Mouse (Mus musculus) thymus, adult 2 months (tissue): ENCODE results near the gene Crkl. TPM values are rescaled to one million over a fixed set of nuclear protein-coding genes. Genes with fewer than 3 reads are reported as not detected.

Experiments
- DNase-seq: peaks from one replicate; pipeline ENCODE4 v3.0.0; 2021
- H3K27ac ChIP-seq: fragments of 200-500 bp; 2 replicates; pipeline ENCODE4 v1.5.1; 2012; ENCODE audit warnings: low read length, control low read depth; ENCODE audit not compliant: control insufficient read depth, insufficient read depth
- H3K27me3 ChIP-seq: fragments of 200-500 bp; 2 replicates; pipeline ENCODE4 v1.6.1; 2012; ENCODE audit warnings: mild to moderate bottlenecking, low read length, moderate library complexity, mixed read lengths; ENCODE audit not compliant: control insufficient read depth, insufficient read depth
- H3K36me3 ChIP-seq: fragments of 200-500 bp; 2 replicates; pipeline ENCODE4 v1.6.1; 2012; ENCODE audit warnings: mild to moderate bottlenecking, low read length, moderate library complexity; ENCODE audit not compliant: control insufficient read depth, insufficient read depth
- H3K4me1 ChIP-seq: fragments of 200-500 bp; replicated peaks from 2 replicates; pipeline ENCODE4 v1.6.1; 2012; ENCODE audit warnings: low read length; ENCODE audit not compliant: control insufficient read depth, insufficient read depth
- H3K4me3 ChIP-seq: fragments of 200-500 bp; 2 replicates; pipeline ENCODE4 v1.5.1; 2012; ENCODE audit warnings: mild to moderate bottlenecking, low read length, control low read depth, moderate library complexity; ENCODE audit not compliant: control insufficient read depth, insufficient read depth
- CTCF ChIP-seq: fragments of 200-500 bp; IDR thresholded peaks from 2 replicates; pipeline ENCODE4 v1.5.1; 2012; ENCODE audit warnings: mild to moderate bottlenecking, control low read depth, low read length, moderate library complexity, borderline replicate concordance; ENCODE audit not compliant: control insufficient read depth, poor library complexity, insufficient read depth; ENCODE audit errors: extremely low read depth
- POLR2A ChIP-seq: fragments of 200-500 bp; IDR thresholded peaks from 2 replicates; pipeline ENCODE4 v1.6.1; 2012; ENCODE audit warnings: mild to moderate bottlenecking, low read length, control low read depth, moderate library complexity; ENCODE audit not compliant: control insufficient read depth, poor library complexity, insufficient read depth; ENCODE audit errors: extremely low read depth
- WGBS: fragments of 180-500 bp; shearing (Covaris S2); methylation state at CpG from one replicate; pipeline ENCODE4 v1.1.7; 2018; 5-methylcytosine and 5-hydroxymethylcytosine counted together
- polyA plus RNA-seq: library from polyadenylated mRNA; depleted of rRNA; stranded (reverse); fragments of >200 nt; gene quantifications from 2 replicates; pipeline ENCODE4 v1.2.3, GENCODE M21; 2012

Crkl gene
- polyA plus RNA-seq, 1 experiment, result 147 TPM

DNA sequence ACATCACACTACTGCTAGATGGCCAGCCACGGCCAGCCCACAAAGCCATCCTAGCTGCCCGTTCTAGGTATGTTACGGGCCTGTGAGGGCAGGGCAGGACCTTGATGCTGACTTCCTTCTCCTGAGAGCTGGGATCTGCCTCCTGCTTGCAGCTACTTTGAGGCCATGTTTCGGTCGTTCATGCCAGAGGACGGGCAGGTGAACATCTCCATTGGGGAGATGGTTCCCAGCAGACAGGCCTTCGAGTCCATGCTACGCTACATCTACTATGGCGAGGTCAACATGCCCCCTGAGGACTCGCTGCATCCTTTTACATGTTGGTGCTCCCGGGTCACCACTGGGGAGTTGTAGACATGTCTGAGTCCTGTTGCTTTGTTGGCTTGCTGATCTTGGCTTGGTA is 72.4 kb downstream of the Crkl start:
- no peaks in the 10 kb centered on the region for H3K27me3 ChIP-seq
- no peak overlapping the region for H3K4me3 ChIP-seq
- H3K4me1 ChIP-seq, result no peaks in the 10 kb centered on the region
- no peak for DNase-seq
- peaks cover 50% of the 10 kb centered on the region for H3K36me3 ChIP-seq
- WGBS, result 96% methylated on average over 11 of the region's 11 CpGs
- TF ChIP-seq CTCF, result no peak
- no peak for TF ChIP-seq POLR2A
- H3K27ac ChIP-seq, result no peak overlapping the region

DNA sequence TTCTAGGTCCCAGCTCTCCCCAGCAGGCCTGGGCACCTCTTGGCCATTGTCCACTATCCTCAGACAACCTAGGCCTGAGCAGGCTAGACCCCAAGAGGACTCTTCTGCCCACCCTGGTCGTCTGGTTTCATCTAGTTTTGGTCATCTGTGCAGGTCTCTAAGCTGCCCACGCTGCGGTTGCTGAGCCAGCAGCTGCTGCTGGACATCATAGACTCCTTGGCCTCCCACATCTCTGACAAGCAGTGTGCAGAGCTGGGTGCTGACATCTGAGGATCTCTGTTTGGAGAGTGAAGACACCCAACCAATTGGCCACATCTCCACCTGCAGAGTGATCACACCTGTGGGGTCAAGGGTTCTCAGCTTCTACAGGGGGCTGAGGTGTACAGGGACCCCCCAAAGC is 73.7 kb downstream of the Crkl start:
- no peaks in the 10 kb centered on the region for H3K27me3 ChIP-seq
- H3K4me3 ChIP-seq, result no peak overlapping the region
- DNase-seq, result no peak
- 97% methylated on average over 3 of the region's 3 CpGs for WGBS
- TF ChIP-seq POLR2A (no peak), CTCF (no peak)
- peaks cover 44% of the 10 kb centered on the region for H3K36me3 ChIP-seq
- H3K27ac ChIP-seq, result no peak overlapping the region
- peaks cover 5% of the 10 kb centered on the region for H3K4me1 ChIP-seq

DNA sequence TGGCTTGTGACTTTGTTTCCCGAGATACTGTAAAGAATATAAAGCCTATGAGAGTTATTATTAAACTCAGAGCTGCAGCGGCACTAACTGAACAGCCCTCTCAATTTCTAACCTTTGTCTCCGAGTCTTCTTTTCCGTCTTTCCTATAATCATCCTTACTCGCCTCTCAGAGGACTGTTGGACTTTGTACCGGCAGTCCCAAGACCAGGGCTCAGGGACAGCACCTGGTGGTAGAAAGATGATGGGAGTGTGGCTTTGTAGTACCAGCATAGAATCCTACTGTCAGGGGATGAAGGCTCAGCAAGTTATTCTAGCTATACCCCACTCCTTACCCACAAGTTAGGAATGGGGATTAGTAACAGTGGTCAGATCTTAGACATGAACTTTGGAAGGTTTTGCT is 74.4 kb downstream of the Crkl start:
- Histone ChIP-seq H3K27me3 (no peaks in the 10 kb centered on the region), H3K4me3 (no peak overlapping the region), H3K36me3 (peaks cover 37% of the 10 kb centered on the region), H3K4me1 (peaks cover 6% of the 10 kb centered on the region), H3K27ac (no peak overlapping the region)
- WGBS, result 98% methylated on average over 6 of the region's 6 CpGs
- no peak for DNase-seq
- TF ChIP-seq CTCF, result no peak
- TF ChIP-seq POLR2A, result no peak

DNA sequence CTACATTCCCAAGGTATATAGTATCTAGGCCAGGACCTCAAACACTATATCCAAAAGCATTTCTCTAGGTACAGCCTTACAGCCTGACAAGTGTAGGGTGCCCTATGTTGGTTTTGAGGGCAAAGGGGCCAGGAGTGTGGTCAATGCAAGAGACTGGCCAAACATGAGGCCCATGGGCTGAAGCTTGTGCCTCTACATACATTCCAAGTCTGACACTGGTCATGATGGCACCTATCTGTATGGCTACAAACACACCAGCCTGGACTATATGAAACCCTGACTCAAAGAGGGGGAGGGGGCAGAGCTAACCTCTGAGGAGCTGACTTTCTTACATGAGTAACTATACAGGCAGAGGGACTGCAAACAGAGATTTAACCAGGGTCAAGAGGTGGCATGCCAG is 75.8 kb downstream of the Crkl start:
- no peak for TF ChIP-seq POLR2A
- Histone ChIP-seq H3K36me3 (peaks cover 34% of the 10 kb centered on the region), H3K27me3 (no peaks in the 10 kb centered on the region), H3K27ac (no peak overlapping the region), H3K4me1 (peaks cover 12% of the 10 kb centered on the region), H3K4me3 (no peak overlapping the region)
- DNase-seq, result no peak

DNA sequence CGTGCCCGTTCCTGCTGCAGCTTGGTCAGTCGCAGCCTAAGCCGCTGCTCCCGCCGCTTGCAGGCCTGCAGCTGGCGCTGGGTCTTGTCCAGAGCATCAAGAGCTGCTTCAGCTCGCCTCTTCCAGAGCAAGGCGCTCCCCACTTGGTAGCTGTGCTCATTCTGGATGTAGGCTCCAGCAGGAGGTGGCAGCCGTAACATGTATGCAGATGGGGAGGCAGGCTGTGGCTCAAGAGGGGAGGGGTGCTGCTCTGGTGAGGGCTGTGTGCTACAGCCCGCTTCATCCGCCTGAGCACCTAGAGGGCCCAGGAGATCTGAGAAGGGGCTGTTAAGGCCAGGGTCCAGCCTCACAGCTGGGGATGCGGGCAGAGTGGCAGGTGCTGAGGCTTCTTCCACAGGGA is 76.5 kb downstream of the Crkl start:
- DNase-seq, result no peak
- Histone ChIP-seq H3K36me3 (peaks cover 33% of the 10 kb centered on the region), H3K27ac (no peak overlapping the region), H3K27me3 (no peaks in the 10 kb centered on the region), H3K4me3 (no peak overlapping the region), H3K4me1 (peaks cover 12% of the 10 kb centered on the region)
- TF ChIP-seq POLR2A (no peak), CTCF (no peak)
- 96% methylated on average over 13 of the region's 13 CpGs for WGBS

DNA sequence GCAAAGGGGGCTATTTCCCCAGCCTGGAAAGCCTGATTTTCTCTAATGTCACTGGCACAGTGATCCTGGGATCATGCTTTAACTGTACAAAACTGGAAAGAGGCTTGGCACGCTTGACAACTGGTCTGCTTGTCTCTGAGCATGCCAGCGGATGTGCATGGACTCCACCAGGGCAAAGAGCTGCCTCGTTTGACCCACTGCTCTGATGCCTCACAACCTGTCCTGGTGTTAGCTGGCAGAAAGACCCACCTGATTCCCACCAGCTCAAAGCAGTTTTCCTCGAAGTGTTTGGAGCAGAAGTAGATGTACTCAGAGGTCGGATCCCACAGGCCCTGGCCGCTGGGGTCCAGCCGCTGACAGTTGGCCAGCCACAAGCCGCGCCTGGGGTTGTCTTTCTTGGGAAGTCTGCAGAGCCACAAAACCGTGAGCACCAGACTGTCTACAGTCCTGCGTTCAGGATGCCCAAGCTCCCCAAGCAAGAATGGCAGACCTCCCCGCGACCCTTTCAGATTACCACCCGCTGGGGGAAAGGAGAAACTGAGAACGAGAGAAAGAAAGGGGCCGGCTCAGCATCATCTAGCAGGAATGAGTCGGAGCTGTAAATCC is 78.3 kb downstream of the Crkl start:
- H3K36me3 ChIP-seq, result peaks cover 24% of the 10 kb centered on the region
- no peaks in the 10 kb centered on the region for H3K27me3 ChIP-seq
- DNase-seq, result no peak
- peak overlapping the region; percentile 53 for H3K27ac ChIP-seq
- TF ChIP-seq POLR2A (no peak), CTCF (no peak)
- peaks cover 12% of the 10 kb centered on the region for H3K4me1 ChIP-seq
- peak overlapping the region; percentile 69 for H3K4me3 ChIP-seq
- WGBS, result 9% methylated on average over 17 of the region's 17 CpGs
